Mouse (Mus musculus): ENCODE measurements around the gene Ddx4.
A peak's percentile ranks its signal among the peaks of the same experiment; 100 is the strongest.
"Not testable (repeated sequence)": the region's sequence is repeated elsewhere in the genome, so short reads cannot be mapped to it uniquely, and the experiment has no call there.

Ddx4 gene

GRCm38 (mm10) chr13:112636498-112636897, 15.8 kb downstream of the Ddx4 start:
- DNase-seq (ENCODE audit: low spot score) = no peak

- no peak for DNase-seq (ENCODE audit: low spot score)
Measured at GRCm38 (mm10) chr13:112635174-112635837, 17.0 kb downstream of the Ddx4 start.

- DNase-seq (ENCODE audit: low spot score) = no peak
Measured at GRCm38 (mm10) chr13:112625566-112625965, 26.7 kb downstream of the Ddx4 start.

- DNase-seq (ENCODE audit: low spot score) = no peak
Measured at GRCm38 (mm10) chr13:112624622-112625021, 27.7 kb downstream of the Ddx4 start.

GRCm38 (mm10) chr13:112623656-112624055, 28.6 kb downstream of the Ddx4 start:
- no peak for DNase-seq (ENCODE audit: low spot score)

GRCm38 (mm10) chr13:112621592-112621991, 30.7 kb downstream of the Ddx4 start:
- DNase-seq (ENCODE audit: low spot score) = no peak

GRCm38 (mm10) chr13:112608606-112609005, 43.7 kb downstream of the Ddx4 start:
- no peak for DNase-seq (ENCODE audit: low spot score)

- no peak for DNase-seq (ENCODE audit: low spot score)
Measured at GRCm38 (mm10) chr13:112604411-112604810, 47.9 kb downstream of the Ddx4 start.

- DNase-seq (ENCODE audit: low spot score) = no peak
Measured at GRCm38 (mm10) chr13:112603839-112604238, 48.4 kb downstream of the Ddx4 start.

GRCm38 (mm10) chr13:112602607-112603006, 49.7 kb downstream of the Ddx4 start:
- no peak for DNase-seq (ENCODE audit: low spot score)

GRCm38 (mm10) chr13:112594260-112594659, 58.0 kb downstream of the Ddx4 start, which contains the start of gene Il31ra:
Gene Il31ra, minus strand, starts transcription at chr13:112594360.
- not testable (repeated sequence) for DNase-seq (ENCODE audit: low spot score)

GRCm38 (mm10) chr13:112590254-112590653, 62.0 kb downstream of the Ddx4 start:
- no peak for DNase-seq (ENCODE audit: low spot score)

GRCm38 (mm10) chr13:112589625-112590024, 62.6 kb downstream of the Ddx4 start:
- no peak for DNase-seq (ENCODE audit: low spot score)

- DNase-seq (ENCODE audit: low spot score) = no peak
Measured at GRCm38 (mm10) chr13:112584556-112585237, 67.6 kb downstream of the Ddx4 start.

- DNase-seq (ENCODE audit: low spot score) = no peak
Measured at GRCm38 (mm10) chr13:112582291-112582690, 70.0 kb downstream of the Ddx4 start.

- DNase-seq (ENCODE audit: low spot score) = no peak
Measured at GRCm38 (mm10) chr13:112581796-112582195, 70.5 kb downstream of the Ddx4 start.

- no peak for DNase-seq (ENCODE audit: low spot score)
Measured at GRCm38 (mm10) chr13:112580590-112581320, 71.5 kb downstream of the Ddx4 start.

GRCm38 (mm10) chr13:112578041-112578440, 74.2 kb downstream of the Ddx4 start:
- DNase-seq (ENCODE audit: low spot score) = peak; percentile 97

GRCm38 (mm10) chr13:112573800-112574199, 78.5 kb downstream of the Ddx4 start:
- DNase-seq (ENCODE audit: low spot score) = no peak

- DNase-seq (ENCODE audit: low spot score) = no peak
Measured at GRCm38 (mm10) chr13:112570768-112571167, 81.5 kb downstream of the Ddx4 start.

GRCm38 (mm10) chr13:112569606-112570005, 82.7 kb downstream of the Ddx4 start:
- no peak for DNase-seq (ENCODE audit: low spot score)

GRCm38 (mm10) chr13:112560554-112561138, 91.6 kb downstream of the Ddx4 start:
- no peak for DNase-seq (ENCODE audit: low spot score)
